Mouse (Mus musculus) stomach, embryonic 16.5 days (tissue): ENCODE data around the gene Cct7. TPM values are rescaled to one million over a fixed set of nuclear protein-coding genes. Genes with fewer than 3 reads are reported as not detected.

ENCODE experiments used
- polyA plus RNA-seq: library from polyadenylated mRNA; unstranded; fragments of >200 nt; fragmentation: Nextera tagmentation; extraction: Ambion mirVana; gene quantifications from 2 replicates; pipeline ENCODE4 v1.2.1, GENCODE M21; 2015

Cct7 gene
- polyA plus RNA-seq, 1 experiment from 2014 or later = 415 TPM

Other genes with a start within 250 kb of the Cct7 start
- 10.7 and 11.0 TPM in 2 replicates for gene Sfxn5, start 118.1 kb upstream of the Cct7 start, polyA plus RNA-seq
- gene Rab11fip5, start 76.9 kb upstream of the Cct7 start, polyA plus RNA-seq = 10.1 and 10.2 TPM in 2 replicates
- not detected in 2 replicates for gene Noto, start 27.6 kb upstream of the Cct7 start, polyA plus RNA-seq
- gene Smyd5, start 19.5 kb upstream of the Cct7 start, polyA plus RNA-seq = 41.6 and 43.1 TPM in 2 replicates
- gene Pradc1, start 456 bp downstream of the Cct7 start, polyA plus RNA-seq = 39.1 and 39.4 TPM in 2 replicates
- gene Fbxo41, start 51.5 kb downstream of the Cct7 start, polyA plus RNA-seq = 0.17 and 0.22 TPM in 2 replicates
- not detected in 2 replicates for gene Egr4, start 62.1 kb downstream of the Cct7 start, polyA plus RNA-seq
- gene Alms1, start 136.0 kb downstream of the Cct7 start, polyA plus RNA-seq = 3.1 and 3.8 TPM in 2 replicates